Mouse (Mus musculus): ENCODE results near the gene Hcrt. TPM values are rescaled to one million over a fixed set of nuclear protein-coding genes. Genes with fewer than 3 reads are reported as not detected.
A peak's percentile ranks its signal among the peaks of the same experiment; 100 is the strongest.

Hcrt gene
- total RNA-seq, 2 experiments from 2014 or later: 0.86 TPM; not detected in 1

- DNase-seq (ENCODE audit: extremely low spot score in 1 of 2, low spot score in 2 of 2): no peak
- intact Hi-C loops (cut with DNase I): no loop called here
These were observed 17.6 kb downstream of the Hcrt start for GRCm38 (mm10) chr11:100745085-100745484.

DNA sequence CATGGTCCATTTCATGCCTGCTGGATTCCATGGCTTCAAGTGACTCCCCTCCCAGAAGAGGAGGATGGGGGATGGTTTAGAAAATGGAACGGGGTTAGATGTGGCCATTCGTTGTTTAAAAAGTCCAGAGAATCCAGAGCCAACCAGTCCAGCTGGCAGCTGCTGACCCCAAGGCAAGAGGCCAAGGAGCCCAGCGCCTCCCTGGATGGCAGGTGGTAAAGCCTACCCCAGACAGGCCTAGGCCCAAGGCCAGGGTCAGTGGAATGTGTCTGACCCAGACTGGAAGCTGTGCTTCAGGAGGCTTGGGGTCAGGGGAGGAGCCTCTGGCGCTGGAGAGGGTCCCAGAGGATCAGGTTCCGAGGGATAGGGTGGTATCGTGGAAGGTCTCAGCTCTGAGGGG is 21.4 kb downstream of the Hcrt start:
- peak in 1 of 2 experiments; percentile 56 for DNase-seq (ENCODE audit: extremely low spot score in 1 of 2, low spot score in 2 of 2)
- intact Hi-C loops (cut with DNase I): no loop called here

DNA sequence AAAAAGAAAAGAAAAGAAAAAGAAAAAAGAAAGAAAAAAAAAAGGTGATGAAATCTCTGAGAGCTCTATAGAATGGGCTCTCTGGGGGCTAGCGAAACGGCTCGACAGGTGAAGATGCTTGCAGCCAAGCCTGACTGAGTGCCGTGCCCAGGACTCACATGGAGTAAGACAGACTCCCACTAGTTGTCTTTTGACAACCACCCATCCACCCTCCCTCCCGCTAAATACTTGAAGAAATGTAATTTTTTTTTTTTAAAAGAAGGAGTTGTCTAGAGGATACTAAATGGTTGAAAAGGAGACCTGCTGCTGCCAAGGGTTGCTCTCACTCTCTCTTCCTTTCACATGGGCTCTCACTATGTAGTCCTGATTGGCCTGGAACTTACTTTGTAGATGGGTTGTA is 24.0 kb downstream of the Hcrt start:
- intact Hi-C loops (cut with DNase I): no loop called here
- no peak for DNase-seq (ENCODE audit: extremely low spot score in 1 of 2, low spot score in 2 of 2)

DNA sequence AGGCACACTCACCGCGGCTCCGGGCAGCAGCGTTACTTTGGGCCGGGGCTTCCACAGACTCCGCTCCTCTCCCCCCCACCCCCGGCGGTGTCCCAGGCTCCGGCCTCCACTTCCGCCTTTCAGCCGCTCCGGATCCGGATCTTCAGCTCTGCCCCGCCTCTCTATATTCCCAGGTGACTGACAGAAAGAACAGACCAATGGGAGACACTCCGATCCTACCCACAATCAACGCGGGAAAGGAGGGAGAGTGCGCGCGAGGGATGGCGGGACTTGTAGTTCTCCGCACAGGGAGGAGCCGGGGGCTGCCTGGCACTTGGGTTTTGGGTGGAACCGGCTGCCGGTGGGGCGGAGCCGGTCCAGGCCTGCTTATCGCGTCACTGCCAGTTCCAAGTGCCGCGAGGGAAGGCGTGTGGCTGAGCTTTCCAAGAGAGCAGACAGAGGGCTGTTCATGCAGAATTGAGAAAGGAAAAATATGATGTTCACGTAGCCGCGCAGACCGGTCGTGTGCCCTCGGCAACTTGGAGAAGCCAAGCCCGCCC is 24.6 kb downstream of the Hcrt start, which contains the start of gene Rab5c:
Gene Rab5c, minus strand, starts transcription at position 150 of the 539 bp plus-strand sequence.
- DNase-seq (ENCODE audit: extremely low spot score in 1 of 2, low spot score in 2 of 2): peak; percentile 99
- intact Hi-C loops (cut with DNase I): no loop called here

- intact Hi-C loops (cut with DNase I): no loop called here
These were observed 25.5 kb downstream of the Hcrt start for GRCm38 (mm10) chr11:100737105-100737733.

GRCm38 (mm10) chr11:100736746-100737080 is 26.0 kb downstream of the Hcrt start:
- intact Hi-C loops (cut with DNase I): no loop called here
- DNase-seq (ENCODE audit: extremely low spot score in 1 of 2, low spot score in 2 of 2): no peak

More at GRCm38 (mm10) chr11:100737105-100737733, 25.5 kb downstream of the Hcrt start:
- DNase-seq (ENCODE audit: extremely low spot score in 1 of 2, low spot score in 2 of 2): no peak

- intact Hi-C loops (cut with DNase I): no loop called here
- DNase-seq (ENCODE audit: extremely low spot score in 1 of 2, low spot score in 2 of 2): no peak
These were observed 26.6 kb downstream of the Hcrt start for GRCm38 (mm10) chr11:100735954-100736745.

DNA sequence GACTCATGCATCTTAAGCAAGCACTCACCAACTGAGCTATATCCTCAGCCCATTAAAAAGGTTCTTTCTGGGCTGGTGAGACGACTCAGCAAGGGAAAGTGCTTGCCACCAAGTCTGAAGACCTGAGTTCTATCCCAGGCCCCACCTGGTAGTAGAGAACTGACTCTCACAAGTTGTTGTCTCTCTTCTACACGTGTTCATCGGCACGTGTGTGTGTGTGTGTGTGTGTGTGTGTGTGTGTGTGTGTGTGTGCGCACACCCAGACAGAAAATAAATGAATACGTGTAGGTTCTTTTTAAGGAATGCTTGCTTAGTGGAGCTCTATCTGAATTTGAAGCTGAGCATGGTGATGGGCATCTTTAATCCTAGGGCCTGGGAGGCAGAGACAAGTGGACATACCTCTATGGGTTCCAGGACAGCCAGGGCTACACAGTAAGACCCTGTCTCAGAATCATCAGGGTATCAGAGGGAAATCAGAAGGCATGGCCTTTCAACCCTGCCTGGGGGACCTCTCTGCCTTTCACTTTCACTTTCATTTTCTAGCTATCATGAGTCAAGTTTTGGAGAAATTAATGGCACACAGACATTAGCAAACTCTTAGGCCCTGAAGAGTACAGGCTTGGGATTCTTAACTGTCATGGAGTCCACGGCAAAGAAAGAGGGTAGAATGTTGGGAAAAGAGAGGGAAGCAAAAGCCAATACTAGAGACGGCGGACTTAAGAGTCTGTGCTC is 27.4 kb downstream of the Hcrt start:
- intact Hi-C loops (cut with DNase I): no loop called here

DNA sequence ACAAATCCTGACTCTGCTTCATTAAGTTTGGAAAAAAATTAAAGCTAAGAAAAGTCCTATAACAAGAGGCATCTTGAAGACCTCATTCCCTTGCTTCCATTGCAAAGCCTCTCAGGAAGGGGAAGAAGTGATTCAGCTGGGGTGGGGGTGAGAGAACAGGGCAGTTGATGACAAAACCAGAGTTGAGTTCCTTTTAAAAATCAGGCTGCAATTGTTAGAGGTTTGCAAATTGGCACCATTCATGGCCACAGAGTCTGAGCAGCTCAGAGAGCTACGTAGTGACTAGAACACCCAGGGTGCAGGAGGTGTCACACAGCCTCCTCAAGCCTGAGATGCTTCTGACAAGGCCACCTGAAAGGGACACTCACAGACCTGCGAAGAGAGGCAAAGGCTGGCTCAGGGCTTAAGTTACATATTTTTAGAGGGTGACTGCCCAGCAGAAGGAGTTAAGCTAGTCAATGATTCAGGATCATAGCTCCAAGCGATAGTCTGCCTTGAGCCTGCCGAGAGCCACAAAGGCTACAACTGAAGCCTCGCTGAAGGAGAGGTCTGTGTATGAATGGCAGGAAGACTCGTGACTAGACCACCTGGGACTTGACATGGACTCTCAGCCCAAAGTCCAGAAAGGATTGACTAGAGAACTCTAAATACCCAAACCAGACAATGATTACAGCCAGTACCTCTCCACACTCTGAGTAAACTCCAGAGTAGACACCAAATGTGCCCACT is 32.1 kb downstream of the Hcrt start:
- no peak for DNase-seq (ENCODE audit: extremely low spot score in 1 of 2, low spot score in 2 of 2)
- intact Hi-C loops (cut with DNase I): no loop called here

More for the DNA sequence above, 27.4 kb downstream of the Hcrt start:
- DNase-seq (ENCODE audit: extremely low spot score in 1 of 2, low spot score in 2 of 2): no peak

GRCm38 (mm10) chr11:100729976-100730375 is 32.8 kb downstream of the Hcrt start:
- DNase-seq (ENCODE audit: extremely low spot score in 1 of 2, low spot score in 2 of 2): no peak
- intact Hi-C loops (cut with DNase I): no loop called here

- intact Hi-C loops (cut with DNase I): no loop called here
- no peak for DNase-seq (ENCODE audit: extremely low spot score in 1 of 2, low spot score in 2 of 2)
These were observed 34.1 kb downstream of the Hcrt start for GRCm38 (mm10) chr11:100728601-100729000.

DNA sequence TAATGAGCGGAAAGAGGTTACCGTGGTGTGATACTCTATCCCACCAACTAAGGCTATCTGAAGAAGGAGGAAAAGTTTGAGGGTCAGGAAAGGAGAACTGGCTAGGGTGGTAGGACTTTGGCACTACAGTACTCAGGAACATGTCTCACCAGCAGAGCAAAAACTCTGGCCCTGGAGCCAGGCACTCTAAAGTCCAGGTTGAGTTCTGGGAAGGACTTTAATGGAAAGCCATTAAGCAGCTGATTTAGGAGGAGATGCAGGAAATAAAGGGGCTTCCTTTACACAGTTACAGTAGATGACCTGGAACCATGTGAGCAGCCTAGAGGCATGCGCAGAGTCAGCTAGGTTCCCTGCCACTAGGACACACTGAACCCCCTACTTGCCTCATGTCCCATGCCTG is 35.5 kb downstream of the Hcrt start:
- no peak for DNase-seq (ENCODE audit: extremely low spot score in 1 of 2, low spot score in 2 of 2)
- intact Hi-C loops (cut with DNase I): no loop called here

DNA sequence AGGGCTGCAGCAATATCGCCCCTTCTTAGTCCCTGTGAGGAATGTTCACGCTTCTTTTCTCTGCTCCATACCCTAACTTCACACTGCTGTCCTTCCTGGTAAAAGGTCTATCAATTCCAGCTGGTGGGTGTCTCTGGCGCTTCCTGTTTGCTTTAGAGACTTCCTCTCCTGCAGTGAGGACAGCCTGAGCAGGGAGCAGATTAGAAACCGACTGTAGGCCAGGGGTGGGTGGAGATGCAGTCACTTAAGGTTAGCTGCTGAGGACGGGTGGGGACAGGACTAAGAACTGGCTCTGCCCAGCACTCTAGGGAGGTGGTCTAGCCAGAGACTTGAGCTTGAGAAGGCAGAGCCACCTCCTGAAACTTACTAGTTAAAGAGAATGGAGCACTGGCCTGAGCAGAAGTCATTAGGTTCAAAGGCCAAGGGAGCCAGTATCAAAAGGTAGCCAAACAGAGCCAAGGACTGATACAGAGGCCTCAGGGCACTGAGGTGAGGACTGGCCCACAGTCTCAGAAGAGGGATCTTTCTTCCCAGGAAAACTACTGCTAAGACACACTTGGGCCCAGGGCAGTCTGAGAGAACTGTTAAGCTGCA is 37.7 kb downstream of the Hcrt start:
- DNase-seq (ENCODE audit: extremely low spot score in 1 of 2, low spot score in 2 of 2): no peak
- intact Hi-C loops (cut with DNase I): no loop called here

GRCm38 (mm10) chr11:100722493-100723028 is 40.2 kb downstream of the Hcrt start:
- intact Hi-C loops (cut with DNase I): no loop called here
- DNase-seq (ENCODE audit: extremely low spot score in 1 of 2, low spot score in 2 of 2): no peak

DNA sequence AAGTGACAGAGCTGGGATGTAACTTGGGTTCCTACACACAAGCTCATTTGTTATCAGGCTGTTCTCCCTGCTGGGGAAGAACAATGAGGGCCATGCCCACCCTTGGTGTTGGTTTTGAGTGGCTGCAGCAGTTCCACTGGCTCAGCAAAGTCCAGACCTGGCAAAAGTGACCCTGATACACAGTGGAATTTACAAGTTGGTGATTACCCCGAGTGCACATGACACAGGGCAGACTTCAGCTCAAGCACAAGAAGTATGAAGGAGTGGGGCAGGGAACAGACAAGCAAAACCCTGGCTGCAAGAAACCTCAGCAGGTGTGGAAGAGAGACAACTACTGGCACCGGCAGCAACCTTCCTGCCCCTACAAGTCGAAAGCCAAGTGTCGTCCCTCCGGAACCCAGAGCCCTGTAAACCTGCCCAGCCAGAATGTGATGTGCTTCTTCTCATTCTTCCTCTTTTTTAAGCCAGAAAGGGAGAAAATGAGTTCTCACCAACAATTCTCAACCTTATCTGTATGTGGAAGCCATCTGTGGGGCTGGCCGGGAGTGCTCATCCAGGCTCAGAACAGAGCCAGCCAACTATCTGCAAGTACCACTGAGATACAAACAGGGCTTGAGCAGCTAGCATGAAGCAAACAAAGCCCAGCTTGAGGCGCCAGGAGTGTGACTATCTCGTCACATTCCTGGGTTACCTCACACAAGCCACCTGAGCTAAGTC is 40.8 kb downstream of the Hcrt start:
- intact Hi-C loops (cut with DNase I): no loop called here
- no peak for DNase-seq (ENCODE audit: extremely low spot score in 1 of 2, low spot score in 2 of 2)

DNA sequence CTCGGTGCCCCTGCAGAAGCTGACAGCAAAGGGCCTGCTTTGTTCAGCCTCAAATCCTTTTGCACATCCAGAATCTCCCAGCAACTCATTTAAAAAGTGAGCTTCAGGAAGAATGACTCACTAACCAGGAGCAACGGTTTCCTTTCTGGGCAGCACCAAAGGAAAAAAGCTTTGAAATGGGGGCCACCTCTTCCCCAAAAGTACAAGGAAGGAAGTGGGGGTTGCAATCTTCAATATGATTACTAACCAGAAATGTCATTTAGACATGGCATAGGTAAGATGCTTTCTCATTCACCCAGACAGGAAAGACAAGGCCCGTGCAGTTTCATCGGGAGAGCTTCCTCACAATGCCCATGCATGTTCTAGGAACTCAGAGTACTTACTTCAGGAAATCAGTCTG is 41.5 kb downstream of the Hcrt start:
- no peak for DNase-seq (ENCODE audit: extremely low spot score in 1 of 2, low spot score in 2 of 2)
- intact Hi-C loops (cut with DNase I): no loop called here

DNA sequence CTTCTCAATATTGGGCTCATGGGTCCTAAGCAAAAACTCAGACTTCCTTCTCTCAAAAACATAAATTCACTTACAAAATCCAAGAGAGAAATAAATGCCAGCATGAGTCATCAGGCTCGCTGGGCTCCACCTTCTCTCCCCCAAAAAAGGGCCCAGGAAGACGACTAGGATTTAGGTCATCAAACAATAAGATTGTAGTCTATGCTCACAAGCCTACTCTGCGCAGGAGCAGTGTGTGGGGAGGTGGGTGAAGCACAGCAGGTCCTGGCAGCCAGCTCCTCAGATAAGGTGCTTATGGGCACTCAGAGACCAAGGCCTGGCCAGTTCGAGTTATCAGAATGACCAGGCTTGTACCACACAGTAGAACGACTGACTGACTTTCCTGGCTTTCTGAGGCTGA is 42.4 kb downstream of the Hcrt start:
- no peak for DNase-seq (ENCODE audit: extremely low spot score in 1 of 2, low spot score in 2 of 2)
- intact Hi-C loops (cut with DNase I): no loop called here

- no peak for DNase-seq (ENCODE audit: extremely low spot score in 1 of 2, low spot score in 2 of 2)
- intact Hi-C loops (cut with DNase I): no loop called here
These were observed 42.8 kb downstream of the Hcrt start for GRCm38 (mm10) chr11:100719893-100720292.

Data from left cerebral cortex, postnatal 10 days (tissue).